Mouse (Mus musculus) kidney, embryonic 15.5 days (tissue): Measurements from ENCODE around the gene Stxbp3. TPM values are rescaled to one million over a fixed set of nuclear protein-coding genes. Genes with fewer than 3 reads are reported as not detected.
"Not testable (repeated sequence)": the region's sequence is repeated elsewhere in the genome, so short reads cannot be mapped to it uniquely, and the experiment has no call there.

Experiments used
- ATAC-seq: fragments of 200-750 bp; cut with Nextera tagmentation; replicated peaks from 2 replicates; pipeline ENCODE4 v1.8.0; 2017; ENCODE audit warnings: moderate TSS enrichment; ENCODE audit not compliant: low FRiP score
- H3K27ac ChIP-seq: fragments of 300-500 bp; sonication (generic); 2 replicates; pipeline ENCODE4 v1.5.1; 2015; ENCODE audit warnings: mild to moderate bottlenecking, inconsistent platforms
- H3K27me3 ChIP-seq: fragments of 300-500 bp; sonication (generic); 2 replicates; pipeline ENCODE4 v1.6.1; 2015; ENCODE audit warnings: inconsistent platforms
- H3K36me3 ChIP-seq: fragments of 300-500 bp; sonication (generic); 2 replicates; pipeline ENCODE4 v1.6.1; 2015; ENCODE audit warnings: inconsistent platforms
- H3K4me1 ChIP-seq: fragments of 300-500 bp; sonication (generic); 2 replicates; pipeline ENCODE4 v1.6.1; 2015; ENCODE audit warnings: inconsistent platforms
- H3K4me2 ChIP-seq: fragments of 300-500 bp; sonication (generic); 2 replicates; pipeline ENCODE4 v1.6.1; 2015; ENCODE audit warnings: moderate library complexity, mild to moderate bottlenecking, inconsistent platforms
- H3K4me3 ChIP-seq: fragments of 300-500 bp; sonication (generic); replicated peaks from 2 replicates; pipeline ENCODE4 v1.5.1; 2015; ENCODE audit warnings: mild to moderate bottlenecking, inconsistent platforms
- H3K9ac ChIP-seq: fragments of 300-500 bp; sonication (generic); 2 replicates; pipeline ENCODE4 v1.6.1; 2015; ENCODE audit warnings: mild to moderate bottlenecking, inconsistent platforms
- H3K9me3 ChIP-seq: fragments of 300-500 bp; sonication (generic); replicated peaks from 2 replicates; pipeline ENCODE4 v1.6.1; 2016; ENCODE audit warnings: inconsistent platforms
- WGBS: fragments of 180-500 bp; shearing (Covaris S2); methylation state at CpG from one replicate; pipeline ENCODE4 v1.1.7; 2015; ENCODE audit warnings: mixed read lengths; 5-methylcytosine and 5-hydroxymethylcytosine counted together
- polyA plus RNA-seq: library from polyadenylated mRNA; unstranded; fragments of >200 nt; fragmentation: Nextera tagmentation; extraction: Ambion mirVana; gene quantifications from 2 replicates; pipeline ENCODE4 v1.2.1, GENCODE M21; 2015

The Stxbp3 gene
- polyA plus RNA-seq, 1 experiment from 2014 or later = 34.9 TPM

DNA sequence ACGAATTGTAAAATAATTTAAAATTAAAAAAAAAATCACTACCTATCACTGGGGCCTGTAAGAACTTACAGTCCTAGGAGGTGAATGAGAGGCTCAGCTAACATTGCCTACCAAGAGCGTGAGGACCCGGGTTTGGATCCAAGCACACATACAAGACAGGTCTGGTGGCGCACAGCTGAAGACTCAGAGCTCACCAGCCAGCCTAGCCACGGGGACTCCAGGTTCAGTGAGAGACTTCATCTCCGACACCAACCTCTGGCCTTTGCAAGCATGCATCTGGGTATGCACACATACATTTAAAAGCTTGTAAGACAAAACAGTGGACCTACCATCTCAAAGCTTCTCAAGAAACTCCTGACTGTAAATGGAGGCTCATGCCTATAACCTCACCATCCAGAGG is 3.4 kb downstream of the Stxbp3 start:
- no peak for ATAC-seq
- Histone ChIP-seq H3K27me3 (no peaks in the 10 kb centered on the region), H3K9ac (no peak overlapping the region), H3K4me3 (no peak overlapping the region), H3K36me3 (peaks cover 17% of the 10 kb centered on the region; the same call in 1 of the 2 replicates), H3K4me2 (no peak overlapping the region), H3K9me3 (no peaks in the 10 kb centered on the region), H3K4me1 (peaks cover 13% of the 10 kb centered on the region), H3K27ac (no peak overlapping the region)
- WGBS = 96% methylated on average over 6 of the region's 6 CpGs

DNA sequence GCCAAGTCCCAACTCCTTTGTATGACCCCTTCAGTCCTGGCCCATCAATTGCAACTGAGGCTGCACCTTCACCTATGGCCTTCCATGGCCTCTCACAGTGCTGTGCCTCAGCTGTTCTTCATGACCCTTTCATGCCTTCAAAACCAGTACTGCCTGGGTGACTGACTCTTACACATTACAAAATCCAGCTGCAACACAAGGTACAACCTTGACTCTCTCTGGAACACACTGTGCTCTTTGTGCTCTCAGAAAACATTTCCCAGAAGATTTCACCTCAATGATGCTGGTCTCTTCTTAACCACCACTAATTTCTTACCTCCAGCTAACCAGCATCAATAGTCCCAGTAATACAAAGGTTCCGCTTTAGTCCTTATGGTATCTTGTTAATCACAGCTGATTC is 6.6 kb downstream of the Stxbp3 start:
- not testable (repeated sequence) for H3K4me3 ChIP-seq, H3K4me2 ChIP-seq, H3K9ac ChIP-seq, H3K4me1 ChIP-seq, H3K9me3 ChIP-seq, H3K27me3 ChIP-seq, H3K27ac ChIP-seq, ATAC-seq
- peaks cover 21% of the 10 kb centered on the region; the same call in 1 of the 2 replicates for H3K36me3 ChIP-seq
- WGBS = 95% methylated on average over 1 of the region's 1 CpGs

DNA sequence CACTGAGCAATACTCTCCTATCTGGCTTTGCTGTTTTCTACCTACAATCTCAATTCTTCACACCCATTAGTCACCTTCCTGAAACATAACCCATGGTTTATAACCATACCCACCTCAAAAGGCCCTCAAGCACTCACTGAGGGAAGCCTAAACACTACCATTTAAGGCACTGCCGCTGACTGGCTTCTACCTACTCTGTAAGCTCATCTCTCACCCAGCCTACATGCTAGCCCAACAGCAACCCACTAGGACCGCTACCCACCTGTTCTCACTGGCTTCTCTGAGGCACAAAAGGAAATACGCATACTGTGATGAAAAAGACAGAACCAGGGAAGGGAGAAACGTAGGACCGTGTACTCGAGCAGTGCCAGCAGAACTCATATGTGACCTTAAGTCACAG is 8.6 kb downstream of the Stxbp3 start:
- no peak overlapping the region for H3K4me2 ChIP-seq
- no peaks in the 10 kb centered on the region for H3K27me3 ChIP-seq
- H3K4me1 ChIP-seq = no peaks in the 10 kb centered on the region
- ATAC-seq = no peak
- no peaks in the 10 kb centered on the region for H3K9me3 ChIP-seq
- H3K36me3 ChIP-seq = peaks cover 23% of the 10 kb centered on the region
- H3K9ac ChIP-seq = no peak overlapping the region
- no peak overlapping the region for H3K27ac ChIP-seq
- WGBS = 95% methylated on average over 6 of the region's 6 CpGs
- H3K4me3 ChIP-seq = no peak overlapping the region

DNA sequence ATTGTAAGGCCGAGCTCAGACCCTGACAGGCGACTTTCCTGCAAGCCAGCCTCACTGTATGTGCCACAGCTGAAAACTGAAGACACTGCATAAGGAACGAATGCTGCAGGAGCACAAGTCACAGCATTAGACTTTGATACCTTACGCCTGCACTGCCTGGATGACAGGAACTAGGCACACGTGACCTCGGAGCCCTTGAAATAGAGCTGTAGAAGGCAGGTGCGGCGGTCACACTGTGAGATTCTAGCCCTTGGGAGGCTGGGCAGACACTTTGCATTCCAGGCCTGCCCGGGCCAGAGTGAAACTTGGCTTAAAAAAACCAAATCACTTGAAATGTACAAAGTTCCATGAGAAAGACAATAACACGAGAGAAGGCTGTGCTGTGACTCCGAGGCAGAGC is 9.8 kb downstream of the Stxbp3 start:
- ATAC-seq = peak; percentile 66
- peaks cover 27% of the 10 kb centered on the region for H3K36me3 ChIP-seq
- H3K9me3 ChIP-seq = no peaks in the 10 kb centered on the region
- H3K9ac ChIP-seq = no peak overlapping the region
- no peak overlapping the region for H3K27ac ChIP-seq
- no peaks in the 10 kb centered on the region for H3K4me1 ChIP-seq
- WGBS = 79% methylated on average over 11 of the region's 11 CpGs
- H3K4me3 ChIP-seq = no peak overlapping the region
- no peaks in the 10 kb centered on the region for H3K27me3 ChIP-seq
- no peak overlapping the region for H3K4me2 ChIP-seq

DNA sequence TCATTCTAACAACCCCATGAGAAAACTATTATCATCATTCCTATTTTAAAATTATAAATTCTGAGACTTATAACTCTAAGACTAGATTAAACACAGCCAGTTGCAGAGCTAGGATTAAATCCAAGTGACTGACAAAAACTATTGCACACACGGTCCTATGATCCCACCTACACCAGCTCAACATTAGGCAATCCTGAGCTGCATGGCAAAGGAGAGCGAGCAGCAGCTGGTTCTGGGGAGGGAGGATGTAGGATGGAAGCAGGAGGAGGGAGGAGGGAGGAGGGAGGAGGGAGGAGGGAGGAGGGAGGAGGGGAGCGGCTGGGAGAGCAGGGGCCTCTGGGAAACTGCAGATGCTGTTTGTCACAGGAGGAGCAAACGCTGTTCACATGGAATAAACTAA is 24.7 kb downstream of the Stxbp3 start:
- Histone ChIP-seq H3K4me3 (no peak overlapping the region), H3K27me3 (no peaks in the 10 kb centered on the region), H3K4me1 (no peaks in the 10 kb centered on the region), H3K9ac (no peak overlapping the region), H3K9me3 (no peaks in the 10 kb centered on the region), H3K4me2 (no peak overlapping the region), H3K36me3 (peaks cover 48% of the 10 kb centered on the region), H3K27ac (no peak overlapping the region)
- no peak for ATAC-seq
- 75% methylated on average over 4 of the region's 4 CpGs for WGBS

DNA sequence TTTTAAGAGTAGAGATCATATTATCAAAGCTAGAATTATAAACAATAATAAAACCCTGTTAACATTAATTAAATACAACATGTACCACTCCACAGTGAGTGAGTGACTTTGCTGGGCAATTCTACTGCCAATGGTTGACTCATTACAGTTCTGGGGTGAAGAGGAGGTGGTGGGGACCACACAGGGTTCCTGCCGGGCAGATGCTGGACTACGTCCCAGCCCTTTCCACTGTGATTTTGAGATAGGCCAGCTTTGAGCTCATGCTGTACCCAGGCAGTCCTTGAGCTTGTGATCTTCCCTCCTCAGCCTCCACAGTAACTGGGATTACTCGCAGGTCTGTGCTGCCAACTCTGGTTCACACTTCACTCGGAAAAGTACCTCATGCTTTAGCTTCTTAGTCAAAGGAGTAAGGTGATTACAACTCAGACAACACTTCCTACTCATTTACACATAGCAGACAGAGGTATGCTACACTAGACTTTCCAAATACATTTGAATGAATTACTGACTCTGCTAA is 29.5 kb downstream of the Stxbp3 start:
- no peaks in the 10 kb centered on the region for H3K4me1 ChIP-seq
- H3K27me3 ChIP-seq = no peaks in the 10 kb centered on the region
- no peak overlapping the region for H3K9ac ChIP-seq
- peaks cover 50% of the 10 kb centered on the region for H3K36me3 ChIP-seq
- no peak overlapping the region for H3K27ac ChIP-seq
- H3K9me3 ChIP-seq = no peaks in the 10 kb centered on the region
- H3K4me3 ChIP-seq = no peak overlapping the region
- no peak overlapping the region for H3K4me2 ChIP-seq
- WGBS = 65% methylated on average over 4 of the region's 4 CpGs
- no peak for ATAC-seq

DNA sequence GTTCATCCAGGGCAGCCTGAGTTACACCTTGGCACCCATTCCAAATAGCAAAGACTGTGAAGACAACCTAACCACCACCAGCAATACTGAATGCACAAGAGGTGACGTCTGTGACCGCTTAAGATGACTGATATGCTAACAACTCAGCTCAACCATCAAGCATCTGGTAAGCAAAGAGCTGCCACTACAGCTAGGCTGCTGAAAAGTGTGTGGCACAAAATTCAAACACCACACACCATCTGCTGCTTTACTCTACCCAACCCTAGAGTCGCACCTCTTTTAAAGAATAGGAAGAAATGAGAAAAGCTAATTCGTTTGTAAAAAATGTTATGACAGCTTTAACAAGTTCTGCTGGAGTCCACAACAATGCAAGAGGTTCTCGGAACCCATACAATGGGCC is 34.7 kb downstream of the Stxbp3 start:
- Histone ChIP-seq H3K9ac (no peak overlapping the region), H3K4me1 (no peaks in the 10 kb centered on the region), H3K27me3 (no peaks in the 10 kb centered on the region), H3K27ac (no peak overlapping the region), H3K9me3 (no peaks in the 10 kb centered on the region), H3K4me3 (no peak overlapping the region), H3K36me3 (peaks cover 65% of the 10 kb centered on the region), H3K4me2 (no peak overlapping the region)
- 88% methylated on average over 5 of the region's 5 CpGs for WGBS
- ATAC-seq = no peak

DNA sequence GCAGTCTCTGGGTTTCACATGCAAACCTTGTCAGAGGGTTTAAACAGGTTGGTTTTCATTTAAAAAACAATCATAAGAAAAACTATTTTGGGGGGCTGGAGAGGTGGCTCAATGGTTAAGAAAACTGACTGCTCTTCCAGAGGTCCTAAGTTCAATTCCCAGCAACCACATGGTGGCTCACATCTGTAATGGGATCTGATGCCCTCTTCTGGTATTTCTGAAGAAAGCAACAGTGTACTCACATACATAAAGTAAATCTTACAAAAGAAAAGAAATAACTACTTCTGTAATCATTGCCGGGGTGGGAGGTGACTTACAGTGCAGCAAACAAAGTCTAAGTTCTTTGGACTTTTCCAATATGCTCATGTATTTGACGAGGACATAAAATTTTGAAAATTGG is 42.0 kb downstream of the Stxbp3 start:
- Histone ChIP-seq H3K27ac (no peak overlapping the region), H3K4me3 (no peak overlapping the region), H3K27me3 (no peaks in the 10 kb centered on the region), H3K4me1 (no peaks in the 10 kb centered on the region), H3K4me2 (no peak overlapping the region), H3K9me3 (no peaks in the 10 kb centered on the region), H3K36me3 (peaks cover 84% of the 10 kb centered on the region), H3K9ac (no peak overlapping the region)
- ATAC-seq = no peak
- WGBS = 89% methylated on average over 2 of the region's 2 CpGs

DNA sequence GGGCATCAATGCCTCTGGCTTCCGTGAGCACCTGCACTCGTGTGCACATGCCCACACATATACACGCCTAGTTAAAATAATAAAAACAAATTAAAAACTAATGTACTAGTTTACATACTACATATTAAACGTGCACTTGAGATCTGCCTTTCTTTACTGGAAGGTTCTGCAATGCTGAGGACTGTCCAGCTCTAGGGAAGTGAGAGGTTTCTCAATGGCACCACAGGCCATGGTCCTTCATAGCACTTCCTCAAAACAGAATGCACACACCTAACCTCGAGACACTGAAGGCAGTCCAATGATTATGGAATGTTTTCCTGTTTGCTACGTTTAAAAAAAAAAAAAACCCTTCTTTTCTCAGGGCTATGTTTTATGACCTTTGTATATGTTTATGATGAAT is 42.6 kb downstream of the Stxbp3 start:
- Histone ChIP-seq H3K27ac (no peak overlapping the region), H3K27me3 (no peaks in the 10 kb centered on the region), H3K4me1 (no peaks in the 10 kb centered on the region), H3K4me3 (no peak overlapping the region), H3K4me2 (no peak overlapping the region), H3K9me3 (no peaks in the 10 kb centered on the region), H3K9ac (no peak overlapping the region), H3K36me3 (peaks cover 80% of the 10 kb centered on the region)
- no peak for ATAC-seq
- 92% methylated on average over 6 of the region's 6 CpGs for WGBS

DNA sequence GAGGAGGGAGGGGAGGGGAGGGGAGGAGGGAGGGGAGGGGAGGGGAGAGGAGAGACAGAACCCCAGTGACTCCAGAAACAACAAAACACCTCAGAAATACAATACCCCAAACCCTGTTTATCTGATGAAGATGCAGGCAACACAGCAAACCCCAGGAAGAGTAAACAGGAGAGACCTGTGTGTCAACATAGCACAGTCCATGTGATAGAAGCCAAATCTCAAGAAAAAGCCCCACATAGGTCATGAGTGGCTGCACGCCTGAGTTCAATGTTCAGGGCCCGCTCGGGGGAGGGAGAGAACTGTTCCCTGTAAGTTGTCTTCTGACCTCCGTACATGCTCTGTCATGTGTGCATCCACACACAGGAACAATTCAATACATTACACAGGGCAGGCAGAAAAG is 43.9 kb downstream of the Stxbp3 start:
- Histone ChIP-seq H3K36me3 (peaks cover 73% of the 10 kb centered on the region), H3K4me2 (no peak overlapping the region), H3K9me3 (no peaks in the 10 kb centered on the region), H3K4me1 (no peaks in the 10 kb centered on the region), H3K27ac (no peak overlapping the region), H3K9ac (no peak overlapping the region), H3K4me3 (no peak overlapping the region), H3K27me3 (no peaks in the 10 kb centered on the region)
- ATAC-seq = no peak
- WGBS = 83% methylated on average over 4 of the region's 4 CpGs

DNA sequence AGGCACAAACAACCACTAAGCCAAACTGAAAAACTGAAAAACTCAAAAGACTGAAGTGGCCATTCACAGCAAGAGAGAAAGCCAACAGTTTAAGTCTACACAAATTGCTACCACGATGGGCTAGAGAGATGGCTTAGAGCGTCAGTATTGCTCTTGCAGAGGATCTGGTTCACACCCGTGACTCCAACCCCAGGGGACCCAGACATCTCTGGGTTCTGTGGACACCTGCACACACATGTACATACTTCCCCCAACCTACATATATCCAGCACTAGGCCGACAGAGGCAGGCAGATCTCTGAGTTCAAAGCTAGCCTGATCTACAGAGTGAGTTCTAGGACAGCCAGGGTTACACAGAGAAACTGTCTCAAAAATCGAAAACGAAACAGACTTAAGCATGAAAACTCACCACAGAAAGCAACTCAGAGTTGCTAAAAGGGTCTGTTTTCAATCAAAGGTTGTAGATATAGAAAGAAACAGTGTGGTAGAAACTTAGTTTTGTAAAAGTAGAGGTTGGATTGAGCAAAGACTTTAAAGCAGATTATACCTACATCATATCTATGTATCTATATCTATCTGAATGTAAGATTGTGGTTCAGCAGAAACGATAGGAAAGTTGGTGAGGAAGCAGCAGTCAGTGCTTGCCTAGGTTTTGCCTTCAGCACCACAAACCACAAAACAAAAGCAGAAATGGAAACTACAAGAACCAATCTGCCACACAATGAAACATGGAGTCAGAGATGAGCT is 44.6 kb downstream of the Stxbp3 start:
- H3K9me3 ChIP-seq = no peaks in the 10 kb centered on the region
- no peaks in the 10 kb centered on the region for H3K27me3 ChIP-seq
- no peak overlapping the region for H3K9ac ChIP-seq
- H3K27ac ChIP-seq = no peak overlapping the region
- no peak overlapping the region for H3K4me2 ChIP-seq
- H3K36me3 ChIP-seq = peaks cover 67% of the 10 kb centered on the region
- no peaks in the 10 kb centered on the region for H3K4me1 ChIP-seq
- ATAC-seq = no peak
- WGBS = 88% methylated on average over 7 of the region's 7 CpGs
- H3K4me3 ChIP-seq = no peak overlapping the region

DNA sequence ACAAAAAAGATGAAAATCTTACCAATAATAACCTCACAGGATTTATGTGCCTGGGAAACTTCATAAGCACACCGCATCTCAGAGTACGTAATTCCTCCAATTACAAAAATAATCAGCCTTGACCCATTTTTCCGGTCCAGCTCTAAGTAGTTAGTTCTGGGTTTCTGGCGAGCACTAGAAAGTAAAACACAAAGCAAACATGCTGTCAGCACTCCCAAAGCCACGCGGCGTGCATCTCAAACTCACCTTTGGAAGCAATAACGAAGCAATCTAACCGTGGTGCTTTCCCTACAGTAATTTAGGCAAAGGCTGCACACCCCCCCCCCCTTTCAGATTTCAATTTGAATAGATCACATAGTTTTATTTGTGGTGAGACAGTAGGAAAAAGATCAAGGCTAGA is 45.5 kb downstream of the Stxbp3 start:
- no peaks in the 10 kb centered on the region for H3K27me3 ChIP-seq
- 76% methylated on average over 9 of the region's 9 CpGs for WGBS
- no peaks in the 10 kb centered on the region for H3K9me3 ChIP-seq
- ATAC-seq = no peak
- H3K9ac ChIP-seq = no peak overlapping the region
- peaks cover 60% of the 10 kb centered on the region for H3K36me3 ChIP-seq
- no peak overlapping the region for H3K4me3 ChIP-seq
- H3K4me2 ChIP-seq = no peak overlapping the region
- H3K4me1 ChIP-seq = no peaks in the 10 kb centered on the region
- H3K27ac ChIP-seq = no peak overlapping the region

DNA sequence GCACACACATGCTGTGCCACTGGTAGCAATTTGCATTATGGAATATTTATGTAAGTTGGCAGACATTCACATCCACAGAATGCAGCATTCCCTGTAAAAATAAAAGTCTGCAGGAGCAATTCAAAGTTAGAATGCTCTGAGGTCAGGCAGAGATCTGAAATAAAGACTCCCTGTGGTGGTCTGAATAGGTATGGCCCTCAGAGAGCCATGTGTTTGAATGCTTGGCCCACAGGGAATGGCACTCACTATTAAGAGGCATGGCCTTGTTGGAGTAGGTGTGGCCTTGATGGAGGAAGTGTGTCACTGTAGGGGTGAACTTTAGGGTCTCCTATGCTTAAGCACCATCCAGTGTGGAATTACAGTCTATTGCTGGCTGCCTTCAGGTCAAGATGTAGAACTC is 47.9 kb downstream of the Stxbp3 start:
- Histone ChIP-seq H3K9ac (no peak overlapping the region), H3K27ac (no peak overlapping the region), H3K4me1 (peaks cover 7% of the 10 kb centered on the region), H3K36me3 (peaks cover 45% of the 10 kb centered on the region), H3K27me3 (no peaks in the 10 kb centered on the region), H3K9me3 (no peaks in the 10 kb centered on the region), H3K4me2 (no peak overlapping the region), H3K4me3 (no peak overlapping the region)
- no peak for ATAC-seq
